Mouse (Mus musculus) kidney, adult 11 months (tissue): Measurements from ENCODE around the gene Tulp2.
A peak's percentile ranks its signal among the peaks of the same experiment; 100 is the strongest.
"Not testable (repeated sequence)": the region's sequence is repeated elsewhere in the genome, so short reads cannot be mapped to it uniquely, and the experiment has no call there.

Experiments used
- DNase-seq: peaks from one replicate; pipeline ENCODE4 v3.0.0; 2022

Tulp2 gene

DNA sequence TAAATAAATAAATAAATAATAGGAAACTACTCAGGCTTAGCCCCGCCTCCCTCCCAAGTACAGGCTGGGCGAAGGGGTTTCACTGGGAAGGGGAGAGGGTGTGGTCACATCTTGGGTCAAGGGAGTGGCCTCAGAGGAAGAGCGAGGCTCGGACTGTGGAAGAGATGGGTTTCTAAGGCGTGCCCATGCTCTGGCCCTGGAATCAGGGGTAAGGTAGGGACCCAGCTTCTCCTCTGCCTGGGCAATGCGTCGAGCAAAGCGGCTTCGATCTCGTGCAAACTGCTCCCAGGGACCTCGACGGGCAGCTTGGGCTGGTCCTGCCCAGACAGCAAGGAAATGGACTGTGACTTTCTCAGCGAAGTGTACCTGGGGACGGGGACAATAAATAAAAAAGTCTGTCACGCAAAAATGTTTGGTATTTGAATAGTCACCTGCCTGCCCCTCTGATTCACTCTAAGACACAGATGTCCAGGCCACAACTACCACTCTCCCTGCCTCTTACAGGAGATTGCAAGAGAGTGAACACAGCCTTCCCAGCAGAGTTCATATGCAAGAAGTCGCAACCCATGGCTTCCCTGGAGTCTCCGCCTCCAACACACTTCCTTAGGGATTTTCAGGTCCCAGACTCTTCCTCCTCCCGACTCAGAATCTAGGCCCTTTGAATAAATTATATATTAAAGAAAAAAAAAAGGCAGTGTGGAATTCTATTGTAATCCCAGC lies 41.4 kb downstream of the Tulp2 start:
- peak; percentile 37 for DNase-seq

DNA sequence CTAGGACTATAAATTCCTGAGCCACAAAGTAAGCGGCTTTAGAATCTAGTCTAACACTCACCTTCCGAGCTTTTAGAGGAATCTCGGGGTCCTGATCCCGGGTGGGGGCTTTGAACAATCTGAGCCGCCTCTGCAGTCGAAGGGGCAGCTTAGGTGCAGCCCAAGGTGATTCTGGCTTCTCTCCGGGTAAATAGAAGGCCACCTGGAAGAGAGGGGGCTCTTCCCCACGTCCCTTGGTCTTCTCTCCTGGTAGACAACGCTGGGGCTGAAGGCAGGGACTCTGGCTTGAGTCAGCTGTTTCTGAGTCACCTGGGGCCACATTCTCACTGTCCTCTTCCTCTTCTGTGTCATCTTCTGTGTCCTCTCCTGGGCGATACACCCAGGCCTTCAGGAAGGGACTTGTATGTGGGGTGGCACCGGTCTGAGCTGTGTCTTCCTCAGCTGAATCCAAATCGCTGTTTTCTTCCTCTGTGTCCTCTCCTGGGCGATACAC lies 42.0 kb downstream of the Tulp2 start:
- DNase-seq = no peak

DNA sequence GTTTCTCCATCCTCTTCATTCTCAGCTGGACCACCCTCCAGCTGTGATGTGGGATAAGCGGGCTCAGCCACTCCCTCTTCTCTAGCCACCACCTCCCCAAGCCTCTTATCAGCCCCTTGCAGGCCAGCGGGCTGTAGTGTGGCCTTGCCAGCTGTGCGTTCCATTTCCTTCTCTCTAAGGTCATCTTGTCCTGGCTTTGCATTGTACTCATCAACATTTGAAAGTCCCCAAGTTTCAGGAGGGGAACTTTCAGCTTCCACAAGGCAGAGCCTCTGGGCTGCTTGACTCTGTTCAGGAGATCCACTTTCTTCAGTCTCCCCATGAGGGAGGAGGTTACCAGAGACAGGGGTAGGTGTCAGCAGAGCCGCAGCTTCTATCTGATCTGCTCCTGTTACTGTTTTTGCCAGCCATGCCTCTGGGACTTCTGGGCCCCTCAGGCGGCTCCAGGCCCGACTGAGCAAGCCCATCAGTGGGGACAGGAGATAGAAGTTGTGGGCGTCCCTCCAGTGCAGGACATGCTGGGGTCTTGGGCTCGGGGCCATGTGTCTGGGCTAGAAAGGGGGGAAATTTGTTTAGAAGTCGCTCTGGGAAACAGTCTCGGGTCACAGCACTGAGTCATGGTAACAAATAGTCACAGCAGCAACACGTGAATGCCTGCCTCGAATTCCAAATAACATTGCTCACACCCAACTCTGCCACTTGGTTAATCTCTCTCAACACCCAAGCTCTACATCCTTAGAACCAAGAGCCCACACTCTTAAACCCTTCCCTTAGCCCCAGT lies 43.4 kb downstream of the Tulp2 start:
- peak; percentile 57 for DNase-seq

DNA sequence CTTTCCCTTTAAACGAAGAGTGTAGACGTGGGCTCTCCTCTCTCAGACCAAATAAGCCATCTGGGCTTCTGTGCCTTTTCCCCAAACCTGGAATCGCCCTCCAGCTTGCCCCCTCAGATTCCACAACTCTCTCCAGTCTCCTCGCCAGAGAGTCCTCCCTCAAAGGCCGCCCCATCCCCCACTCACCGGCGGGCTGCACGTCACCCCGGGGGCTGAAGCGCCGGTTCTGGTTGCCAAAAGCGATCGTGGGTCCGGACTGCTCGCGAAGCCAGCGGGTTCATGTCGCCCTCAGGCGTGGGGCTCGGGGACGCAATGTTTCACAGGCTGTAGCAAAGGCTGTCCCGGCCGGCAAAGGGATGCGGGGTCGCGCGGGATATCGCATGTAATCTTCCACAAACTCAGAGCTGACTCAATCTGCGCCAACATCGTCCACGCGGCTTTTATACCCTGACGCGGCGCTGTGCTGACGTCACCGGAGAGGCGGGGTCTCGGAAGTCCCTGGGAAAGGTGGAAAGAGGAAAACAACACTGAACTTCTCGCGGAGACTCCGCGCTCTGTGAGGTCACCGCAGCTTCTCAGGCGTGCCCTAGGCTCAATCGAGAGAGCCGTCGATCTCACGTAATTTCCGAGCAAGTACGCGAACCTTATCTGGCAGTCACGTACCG lies 44.3 kb downstream of the Tulp2 start, which contains the start of the genes Ppp1r15a and Plekha4:
Gene Ppp1r15a (minus strand): TSS at position 460 of the 665 bp plus-strand sequence.
Gene Plekha4 (plus strand): TSS at position 522 of the 665 bp plus-strand sequence.
- DNase-seq = peak; percentile 94

DNA sequence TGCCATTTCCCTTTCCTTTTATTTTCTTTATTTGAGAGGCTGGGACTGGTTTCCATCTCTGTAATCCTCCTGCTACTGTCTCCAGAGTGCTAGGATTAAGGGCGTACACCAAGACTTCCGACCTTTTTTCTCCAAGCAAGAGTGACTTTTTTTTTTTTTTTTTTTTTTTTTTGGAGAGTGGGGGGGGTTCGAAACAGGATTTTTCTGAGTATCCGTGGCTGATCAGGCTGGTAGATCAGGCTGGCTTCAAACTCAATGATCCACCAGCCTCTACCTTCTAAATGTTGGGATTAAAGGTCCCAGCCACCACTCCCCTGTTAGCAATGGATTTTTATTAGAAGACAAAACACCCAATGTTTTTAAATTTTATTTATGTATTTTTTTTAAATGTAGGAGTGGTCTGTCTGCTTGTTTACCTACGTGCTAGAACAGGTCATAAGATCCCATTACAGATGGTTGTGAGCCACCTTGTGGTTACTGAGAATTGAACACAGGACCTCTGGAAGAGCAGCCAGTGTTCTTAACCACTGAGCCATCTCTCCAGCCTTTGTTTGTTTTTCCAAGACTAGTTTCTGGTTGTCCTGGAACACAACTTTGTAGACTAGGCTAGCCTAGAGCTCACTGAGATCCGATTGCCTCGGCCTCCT lies 44.9 kb downstream of the Tulp2 start:
- DNase-seq = peak; percentile 45

DNA sequence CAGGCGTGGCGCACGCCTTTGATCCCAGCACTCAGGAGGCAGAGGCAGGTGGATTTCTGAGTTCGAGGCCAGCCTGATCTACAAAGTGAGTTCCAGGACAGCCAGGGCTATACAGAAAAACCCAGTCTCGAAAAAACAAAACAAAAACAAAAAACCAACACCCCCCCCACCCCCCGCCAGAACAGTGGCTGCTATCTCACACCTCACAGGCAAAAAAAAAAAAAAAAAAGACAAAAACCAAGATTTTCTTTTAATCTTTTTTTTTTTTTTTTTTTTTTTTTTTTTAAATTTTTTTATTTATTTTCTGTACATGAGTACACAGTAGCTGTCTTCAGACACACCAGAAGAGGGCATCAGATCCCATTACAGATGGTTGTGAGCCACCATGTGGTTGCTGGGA lies 45.5 kb downstream of the Tulp2 start:
- not testable (repeated sequence) for DNase-seq

DNA sequence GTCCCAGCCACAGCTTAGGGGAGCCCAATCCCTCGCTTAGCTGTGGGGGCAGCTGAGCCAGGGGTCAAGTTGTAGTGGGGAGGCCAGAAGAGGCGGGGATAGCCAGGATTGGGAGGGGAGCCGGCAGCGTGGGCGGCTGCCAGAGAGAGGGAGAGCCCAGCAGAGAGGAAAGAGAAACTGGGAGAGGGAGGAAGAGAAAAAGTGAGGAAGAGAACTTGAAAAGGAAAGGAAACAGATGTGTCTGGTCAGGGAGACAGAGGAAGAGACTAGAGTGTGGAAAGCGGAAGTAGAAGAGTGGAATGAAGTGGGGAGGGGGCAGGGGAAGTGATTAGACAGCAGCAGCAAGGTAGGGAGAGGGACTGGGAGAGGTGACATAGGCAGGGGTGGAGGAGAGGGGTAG lies 47.8 kb downstream of the Tulp2 start:
- DNase-seq = no peak

DNA sequence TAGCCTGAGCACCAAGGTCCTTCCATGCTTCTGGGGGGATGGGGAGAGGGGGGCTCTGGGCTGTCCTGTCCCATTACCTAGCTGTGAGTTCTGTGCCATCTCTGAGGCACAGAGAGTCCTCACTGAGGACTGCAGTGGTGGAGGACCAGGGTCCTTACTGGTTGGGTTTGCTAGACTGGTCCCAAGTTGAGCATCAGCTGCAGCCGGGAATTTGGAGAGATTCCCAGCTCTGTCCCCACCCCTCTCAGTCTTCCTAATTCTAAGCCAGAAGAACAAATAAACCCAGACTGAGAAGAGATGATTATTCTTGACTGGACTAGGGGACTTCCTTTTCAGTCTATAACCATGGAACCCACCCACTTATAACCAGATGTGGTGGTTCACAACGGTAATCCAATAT lies 49.0 kb downstream of the Tulp2 start:
- DNase-seq = no peak

DNA sequence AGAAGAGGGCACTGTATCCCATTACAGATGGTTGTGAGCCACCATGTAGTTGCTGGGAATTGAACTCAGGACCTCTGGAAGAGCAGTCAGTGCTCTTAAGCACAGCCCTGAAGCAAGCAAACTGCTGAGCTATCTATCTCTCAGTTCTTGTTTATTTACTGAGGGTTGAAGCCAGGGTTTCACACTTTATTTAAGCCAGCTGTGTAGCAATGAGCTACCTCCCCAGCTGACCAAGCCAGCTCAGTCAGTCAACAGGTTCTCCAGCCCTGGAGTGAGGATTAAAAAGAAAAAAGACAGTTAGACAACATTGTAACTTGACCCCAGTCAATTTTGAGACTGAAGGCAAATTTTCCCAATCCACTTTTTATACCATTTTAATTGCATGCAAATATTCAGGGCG lies 54.0 kb downstream of the Tulp2 start:
- no peak for DNase-seq

DNA sequence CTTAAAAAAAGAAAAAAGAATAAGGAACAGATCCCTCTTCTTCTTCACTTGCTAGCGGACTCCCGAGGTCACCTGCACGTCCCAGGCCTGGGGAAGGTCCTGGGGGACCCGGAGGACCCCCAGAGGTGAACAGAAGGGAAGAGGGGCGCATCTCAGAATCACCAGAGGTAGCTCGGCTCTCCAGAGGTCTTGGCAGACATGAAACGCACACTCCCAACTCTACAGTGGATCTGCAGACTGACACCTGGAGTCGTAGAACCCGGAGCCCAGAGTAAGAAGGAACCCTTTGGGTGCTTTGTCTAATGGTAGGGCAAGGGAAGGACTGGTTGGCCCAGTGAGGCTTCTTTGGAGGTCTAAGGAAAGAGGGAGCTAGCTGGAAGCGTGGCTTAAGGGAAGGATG lies 55.9 kb downstream of the Tulp2 start:
- DNase-seq = no peak

DNA sequence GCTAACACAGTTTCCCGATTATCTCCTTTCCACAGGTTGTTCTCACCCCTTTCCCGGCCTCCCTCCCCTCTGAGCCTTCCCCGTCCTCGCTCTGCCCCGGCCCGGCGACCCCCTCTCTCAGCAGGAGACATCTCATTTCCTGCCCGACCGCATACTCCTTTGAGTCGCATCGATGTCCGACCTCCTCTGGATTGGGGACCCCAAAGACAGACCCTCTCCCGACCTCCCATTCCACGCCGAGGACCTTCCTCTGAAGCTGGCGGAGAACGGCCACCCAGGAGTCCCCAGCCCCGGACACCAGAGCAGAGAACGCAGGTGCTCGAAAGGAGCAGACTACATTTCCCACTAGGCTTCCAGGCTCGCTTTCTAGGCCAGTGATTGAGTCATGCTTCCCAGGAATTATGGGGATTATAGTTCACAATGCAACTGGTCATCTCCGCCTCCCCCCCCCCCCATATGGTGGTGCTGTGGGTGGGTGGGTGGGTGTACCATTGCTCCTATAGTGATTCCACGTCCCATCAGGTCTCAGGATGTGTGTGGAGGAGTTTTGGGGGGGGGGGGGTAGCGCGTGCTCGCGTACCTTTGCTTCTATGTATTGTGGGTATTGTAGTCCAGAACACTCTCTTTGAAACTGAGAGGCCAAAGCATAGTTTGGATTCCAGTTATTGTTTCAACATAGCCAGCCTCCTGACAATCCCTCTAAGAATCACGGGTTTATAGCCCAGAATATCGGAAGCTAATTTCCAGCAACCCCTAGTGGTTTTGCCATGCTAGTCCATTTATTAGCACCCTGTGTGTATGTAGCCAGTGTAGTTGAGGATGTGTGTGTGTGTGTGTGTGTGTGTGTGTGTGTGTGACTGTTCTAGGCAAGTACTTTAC lies 56.7 kb downstream of the Tulp2 start:
- DNase-seq = peak; percentile 66

DNA sequence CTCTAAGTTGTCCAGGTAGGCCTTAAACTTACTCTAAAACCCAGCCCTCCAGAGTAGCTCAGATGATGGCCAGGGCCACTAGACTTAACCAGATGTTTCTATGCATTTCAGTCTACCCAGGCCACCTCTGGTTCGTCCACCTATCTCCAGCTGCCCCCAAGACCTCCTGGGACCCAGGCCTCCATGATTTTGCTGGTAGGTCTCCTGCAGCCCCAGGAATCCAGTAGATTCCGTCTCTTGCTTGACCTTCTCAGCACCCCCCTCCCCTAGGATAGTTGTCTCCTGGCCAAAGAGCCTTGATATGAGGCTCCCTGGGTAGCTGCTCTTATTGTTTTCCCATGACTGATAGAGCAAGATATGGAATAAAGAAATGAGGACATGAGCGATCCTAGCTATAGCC lies 57.4 kb downstream of the Tulp2 start:
- no peak for DNase-seq

DNA sequence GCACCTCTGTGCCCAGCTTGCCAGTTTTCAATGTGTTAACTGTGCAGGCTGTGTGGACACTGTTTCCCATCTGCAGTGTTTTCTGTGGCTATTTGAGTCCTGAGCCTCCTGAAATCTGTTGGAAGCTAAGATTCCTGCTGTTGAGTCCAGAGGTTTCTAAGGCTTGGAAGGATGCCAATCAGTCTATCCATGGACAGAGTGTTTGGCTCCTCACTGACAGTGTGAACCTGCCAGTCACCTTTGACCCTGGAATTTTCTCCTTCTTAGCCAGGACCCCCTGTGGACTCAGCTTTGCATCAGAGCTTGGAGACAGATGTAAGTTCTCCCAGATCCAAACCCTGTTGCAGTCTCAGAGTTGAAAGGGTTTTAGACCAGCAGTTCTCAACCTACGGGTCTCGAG lies 58.5 kb downstream of the Tulp2 start:
- peak; percentile 53 for DNase-seq

DNA sequence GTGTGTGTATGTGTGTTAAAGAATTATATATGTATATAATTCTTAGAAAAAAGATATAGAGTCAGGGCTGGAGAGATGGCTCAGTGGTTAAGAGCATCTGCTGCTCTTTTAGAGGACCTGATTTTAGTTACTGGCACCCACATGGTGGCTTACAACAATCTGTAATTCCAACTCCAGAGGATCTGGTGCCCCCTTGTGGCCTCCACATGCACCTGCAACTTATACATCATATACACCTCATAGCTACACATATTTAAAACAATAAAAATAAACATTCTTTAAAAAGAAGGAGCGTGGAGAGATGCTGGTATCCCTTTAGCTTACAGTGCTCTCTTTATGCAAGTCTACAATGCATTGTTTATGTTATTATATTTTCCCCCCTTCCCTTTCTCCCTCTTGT lies 62.8 kb downstream of the Tulp2 start:
- no peak for DNase-seq

DNA sequence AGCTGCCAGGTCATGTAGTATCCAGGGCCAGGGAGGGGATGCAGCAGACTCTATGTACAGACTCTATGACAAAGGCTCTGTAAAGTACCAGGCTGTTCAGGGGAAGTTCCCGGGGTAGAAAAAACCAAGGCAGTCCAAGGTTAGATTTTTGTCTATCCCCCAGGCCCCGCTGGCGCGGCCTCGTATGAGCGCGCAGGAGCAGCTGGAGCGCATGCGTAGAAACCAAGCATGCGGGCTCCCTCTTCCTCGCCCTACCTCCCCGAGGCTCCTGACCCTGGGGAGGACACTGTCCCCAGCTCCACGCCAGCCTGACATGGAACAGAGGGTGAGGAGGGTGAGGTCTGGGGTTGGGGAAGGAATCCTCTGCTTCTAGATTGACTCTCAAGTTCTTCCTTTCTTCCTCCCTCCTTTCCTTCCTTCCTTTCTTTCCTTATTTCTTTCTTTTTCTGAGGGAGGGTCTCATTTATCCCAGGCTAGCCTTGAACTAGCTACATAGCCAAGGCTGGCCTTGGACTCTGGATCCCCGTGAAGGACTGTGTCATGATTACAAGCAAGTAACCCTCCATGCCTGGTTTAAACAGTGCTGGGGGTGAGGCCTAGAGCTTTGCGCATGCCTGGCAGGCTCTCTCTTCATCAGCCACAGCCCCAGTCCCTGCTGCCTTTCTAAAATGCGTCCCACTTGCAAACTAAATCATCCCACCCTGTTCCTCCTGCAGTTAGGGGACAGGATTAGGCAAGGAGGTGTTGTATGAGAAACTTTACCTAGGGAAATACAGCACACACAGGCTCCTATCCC lies 68.2 kb downstream of the Tulp2 start:
- no peak for DNase-seq

DNA sequence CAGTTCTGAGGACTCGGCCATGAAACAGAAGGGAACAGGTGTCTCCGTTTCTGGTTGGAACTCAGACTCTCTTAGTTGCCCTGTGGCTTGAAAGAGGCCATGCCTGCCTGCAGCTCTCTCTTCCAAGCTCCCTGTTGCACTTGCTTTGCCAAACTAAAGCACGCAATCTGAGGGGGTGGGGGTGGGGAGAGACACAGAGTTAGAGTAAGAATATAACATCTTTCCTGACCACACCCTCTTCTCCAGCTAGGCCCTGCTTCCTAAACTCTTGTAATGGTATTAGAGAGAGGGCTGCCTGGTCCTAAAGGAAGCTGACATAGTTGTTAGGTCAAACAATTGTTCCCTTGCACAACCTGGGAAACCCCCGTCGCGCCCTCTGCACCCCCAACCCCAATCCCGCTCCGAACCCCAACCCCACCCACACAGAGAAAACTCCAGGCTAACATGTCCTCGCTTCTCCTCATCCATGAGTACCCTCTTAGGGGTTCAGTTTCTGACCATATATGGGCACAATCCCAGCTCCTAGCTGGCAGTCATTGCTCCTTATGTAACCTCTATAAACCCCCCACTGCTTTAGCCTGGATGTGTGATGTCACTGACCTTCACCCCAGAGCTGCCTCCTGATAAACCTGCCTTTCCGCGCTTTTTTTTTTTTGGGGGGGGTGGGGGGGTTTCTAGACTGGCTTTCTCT lies 69.3 kb downstream of the Tulp2 start:
- no peak for DNase-seq

DNA sequence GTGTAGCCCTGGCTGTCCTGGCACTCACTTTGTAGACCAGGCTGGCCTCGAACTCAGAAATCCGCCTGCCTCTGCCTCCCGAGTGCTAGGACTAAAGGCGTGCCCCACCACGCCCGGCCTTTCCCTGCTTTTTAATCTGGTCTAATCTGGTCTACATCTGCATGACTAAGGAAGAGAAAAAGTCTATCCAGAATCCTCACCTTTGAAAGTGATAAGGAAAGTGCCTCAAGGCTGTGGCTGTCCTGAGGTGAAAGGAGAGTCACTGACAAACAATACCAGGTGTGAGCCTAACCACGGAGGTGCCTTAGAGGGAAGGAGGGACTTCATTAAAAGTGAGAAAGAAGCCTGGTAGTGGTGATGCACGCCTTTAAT lies 69.8 kb downstream of the Tulp2 start:
- no peak for DNase-seq

DNA sequence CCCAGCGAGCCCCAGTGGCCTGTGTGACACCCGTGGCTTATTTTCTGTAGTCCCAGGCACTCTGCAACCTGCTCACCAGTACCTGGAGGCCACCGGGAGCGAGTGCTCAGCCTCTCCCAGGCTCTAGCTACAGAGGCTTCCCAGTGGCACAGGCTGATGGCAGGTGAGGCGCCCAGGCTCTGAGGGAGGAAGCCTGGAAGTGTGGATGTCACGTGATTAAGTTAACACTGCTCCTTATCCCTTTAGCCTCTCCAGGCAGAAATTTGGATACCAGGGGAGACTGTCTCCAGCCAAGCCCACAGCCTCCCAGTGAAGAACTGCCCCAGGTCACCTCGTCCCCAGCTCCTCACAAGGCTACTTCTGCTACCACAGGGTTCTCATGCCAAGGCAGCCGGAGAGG lies 71.8 kb downstream of the Tulp2 start:
- DNase-seq = no peak

DNA sequence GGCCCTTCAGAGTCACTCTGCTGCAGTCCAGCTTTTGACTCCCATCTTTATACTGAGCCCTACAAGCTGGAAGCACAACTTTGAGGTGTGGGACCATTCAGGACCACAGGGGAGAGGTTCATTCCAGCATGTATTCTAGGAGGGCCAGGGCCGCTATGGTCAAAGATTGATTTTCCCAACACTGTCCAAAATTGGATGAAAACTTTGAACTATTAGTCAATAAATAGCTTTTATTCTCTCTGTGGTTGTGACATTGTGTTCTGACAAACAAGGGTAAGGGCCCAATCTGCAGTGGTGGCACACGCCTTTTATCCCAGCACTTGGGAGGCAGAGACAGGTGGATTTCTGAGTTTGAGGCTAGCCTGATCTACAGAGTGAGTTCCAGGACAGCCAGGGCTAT lies 72.3 kb downstream of the Tulp2 start:
- no peak for DNase-seq

DNA sequence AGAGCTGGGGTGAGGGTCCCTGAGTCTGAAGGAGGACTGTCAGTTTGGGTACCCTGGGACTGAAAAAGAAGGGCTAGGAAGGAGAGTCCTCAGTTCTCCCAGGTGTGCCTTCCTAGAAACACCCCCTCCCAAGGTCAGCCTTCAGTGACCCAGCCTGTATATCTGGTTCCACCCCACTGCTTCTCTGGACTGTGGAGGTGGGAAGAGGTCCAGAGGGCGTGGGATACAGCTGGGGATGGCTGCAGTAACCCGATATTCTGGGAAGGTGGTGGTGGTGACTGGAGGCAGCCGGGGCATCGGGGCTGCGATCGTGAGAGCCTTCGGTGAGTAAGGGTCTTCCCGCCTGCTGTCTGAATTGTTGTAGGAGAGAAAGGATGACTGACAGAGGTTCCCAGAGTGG lies 73.1 kb downstream of the Tulp2 start, which contains the start of gene Hsd17b14:
Gene Hsd17b14 (plus strand): TSS at position 150 of the 400 bp plus-strand sequence.
- peak; percentile 27 for DNase-seq

DNA sequence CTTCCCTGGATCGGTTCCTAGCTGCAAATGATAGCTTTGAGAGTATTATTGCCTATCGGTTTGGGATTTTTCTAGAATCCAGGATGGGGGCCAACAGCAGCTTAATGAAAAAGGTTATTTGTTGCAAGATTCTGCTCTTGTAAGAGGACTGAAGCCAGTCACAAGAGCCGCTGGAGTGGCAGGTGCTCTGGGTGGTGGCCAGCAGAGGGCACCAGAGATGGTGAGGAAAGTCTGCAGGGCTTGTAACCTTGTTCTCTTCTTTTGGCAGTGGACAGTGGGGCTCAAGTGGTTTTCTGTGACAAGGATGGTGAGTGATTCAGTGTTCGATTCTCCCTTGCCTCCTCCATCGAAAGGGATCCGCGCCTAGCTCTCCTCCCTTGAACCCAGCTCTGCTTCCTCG lies 74.1 kb downstream of the Tulp2 start:
- peak; percentile 78 for DNase-seq
